In the genomic region with DNA sequence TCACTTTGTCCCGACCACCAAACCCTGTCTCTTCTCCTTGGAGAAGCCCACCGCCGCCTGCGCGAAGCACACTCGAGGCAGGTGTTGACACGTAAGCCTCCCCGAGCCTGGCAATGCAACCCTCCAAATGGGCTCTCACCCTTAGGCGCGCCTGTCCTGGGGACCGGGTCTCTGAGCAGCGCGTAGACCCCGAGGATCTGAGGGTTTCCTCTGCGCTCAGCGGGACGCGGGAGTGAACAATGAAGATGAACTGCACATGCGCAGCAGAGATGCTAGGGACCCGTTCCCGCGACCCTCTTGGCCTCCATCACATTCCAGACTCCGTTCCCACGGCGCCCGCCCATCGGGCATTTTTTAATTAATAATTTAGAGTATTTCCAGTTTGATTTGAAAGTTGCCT, we compare ENCODE assay signal across 8 mouse cellular contexts. TPM values are rescaled to one million over a fixed set of nuclear protein-coding genes. Genes with fewer than 3 reads are reported as not detected.
DNase-seq lines count a peak whose midpoint lies in the region; ATAC-seq and TF ChIP-seq lines count a peak whose summit lies in the region.
"Had no signal": no experiment of that assay in that cellular context is flagged by ENCODE, and none has a peak within 500 bp of the region (broad histone marks: within the 10 kb centered on the region; RNA-seq: fewer than 3 reads in every experiment).

A gene (minus strand): TSS at position 234 of the 400 bp plus-strand sequence.

- H3K9me3 ChIP-seq in E14TG2a.4 (ENCODE audit: low read length) (no peaks in the 10 kb centered on the region), ES-Bruce4 (replicated peaks; ENCODE audit: control insufficient read depth, insufficient read depth, low read length, poor library complexity, severe bottlenecking) (no peaks in the 10 kb centered on the region)
- no peaks in the 10 kb centered on the region for H3K9me3 ChIP-seq in forebrain, embryonic 16.5 days (ENCODE audit: control insufficient read depth, low read length)
- H3K9me3 ChIP-seq in liver, postnatal 0 days (ENCODE audit: low read length): no peaks in the 10 kb centered on the region

- 0% methylated on average over 27 of the region's 27 CpGs for WGBS in forebrain, embryonic 16.5 days
- WGBS in liver, postnatal 0 days (ENCODE audit: insufficient replicate concordance): 6% methylated on average over 27 of the region's 27 CpGs

- no peak for DNase-seq in liver, postnatal 0 days
- no peak for DNase-seq in urinary bladder, postnatal 36 days (ENCODE audit: low spot score in 2 of 2)
- no peak for DNase-seq in testis, postnatal 10 days (ENCODE audit: low spot score)
- DNase-seq in c-Kit-positive CD71-positive TER-119-positive erythroid progenitor cells, embryonic 14.5 days (ENCODE audit: low spot score): no peak
- DNase-seq: kidney, adult 2 months had no signal

- H3K4me1 ChIP-seq in E14TG2a.4 (replicated peaks; ENCODE audit: low read depth, low read length) (peaks cover 38% of the 10 kb centered on the region), ES-Bruce4 (ENCODE audit: control insufficient read depth, insufficient read depth, low read length) (no peaks in the 10 kb centered on the region)
- H3K4me1 ChIP-seq in forebrain, embryonic 16.5 days (replicated peaks; ENCODE audit: control insufficient read depth, insufficient read depth, low read length): peaks cover 18% of the 10 kb centered on the region
- H3K4me1 ChIP-seq in liver, postnatal 0 days (ENCODE audit: insufficient read depth): peaks cover 8% of the 10 kb centered on the region

- no peak within 1 kb of the TSS for H3K27ac ChIP-seq in ES-Bruce4 (ENCODE audit: insufficient read depth, low read length)
- peak within 1 kb of the TSS; percentile 72 for H3K27ac ChIP-seq in forebrain, embryonic 16.5 days (ENCODE audit: low read length)
- H3K27ac ChIP-seq in liver, postnatal 0 days (ENCODE audit: low read depth): no peak within 1 kb of the TSS

- TF ChIP-seq CTCF in E14TG2a.4 (conservative IDR thresholded peaks at IDR 0.05; ENCODE audit: low read length): no peak
- no peak for TF ChIP-seq CTCF in ES-Bruce4 (IDR thresholded peaks at IDR 0.05; ENCODE audit: low read depth, low read length)
- no peak for TF ChIP-seq CTCF in liver, postnatal 0 days (IDR thresholded peaks at IDR 0.05; ENCODE audit: low read depth)

- no peak within 1 kb of the TSS for H3K9ac ChIP-seq in ES-Bruce4 (ENCODE audit: low read depth, poor library complexity, severe bottlenecking)
- peak within 1 kb of the TSS; percentile 84 for H3K9ac ChIP-seq in forebrain, embryonic 16.5 days (replicated peaks; ENCODE audit: low read depth, low read length)
- H3K9ac ChIP-seq in liver, postnatal 0 days (replicated peaks): no peak within 1 kb of the TSS

- H3K27me3 ChIP-seq in E14TG2a.4 (ENCODE audit: insufficient read depth, low read length) (peaks cover 39% of the 10 kb centered on the region), ES-Bruce4 (ENCODE audit: control insufficient read depth, insufficient read depth, low read length, poor library complexity, severe bottlenecking) (no peaks in the 10 kb centered on the region)
- H3K27me3 ChIP-seq in forebrain, embryonic 16.5 days (replicated peaks; ENCODE audit: control insufficient read depth, insufficient read depth, low read length): no peaks in the 10 kb centered on the region
- peaks cover 10% of the 10 kb centered on the region; the same call in 1 of the 2 replicates for H3K27me3 ChIP-seq in liver, postnatal 0 days (ENCODE audit: insufficient read depth, low read length)

- H3K36me3 ChIP-seq in E14TG2a.4 (ENCODE audit: insufficient read depth, low read length) (no peaks in the 10 kb centered on the region), ES-Bruce4 (ENCODE audit: control insufficient read depth, insufficient read depth, low read length, poor library complexity, severe bottlenecking) (no peaks in the 10 kb centered on the region)
- H3K36me3 ChIP-seq in forebrain, embryonic 16.5 days (ENCODE audit: control insufficient read depth, insufficient read depth): no peaks in the 10 kb centered on the region
- no peaks in the 10 kb centered on the region for H3K36me3 ChIP-seq in liver, postnatal 0 days (replicated peaks; ENCODE audit: insufficient read depth, low read length)

- no peak for TF ChIP-seq POLR2A in ES-Bruce4 (IDR thresholded peaks at IDR 0.05; ENCODE audit: insufficient read depth, low read length)

- ATAC-seq in forebrain, embryonic 16.5 days: peak; percentile 62
- no peak for ATAC-seq in liver, postnatal 0 days

- TF ChIP-seq EP300 in ES-Bruce4 (IDR thresholded peaks at IDR 0.05; ENCODE audit: insufficient read depth, low read depth, low read length): no peak
- no peak for TF ChIP-seq EP300 in liver, postnatal 0 days (IDR thresholded peaks at IDR 0.05; ENCODE audit: low read depth)

- peak within 1 kb of the TSS; percentile 82 for H3K4me2 ChIP-seq in forebrain, embryonic 16.5 days (ENCODE audit: low read length)
- H3K4me2 ChIP-seq in liver, postnatal 0 days (ENCODE audit: low read depth, low read length): peak within 1 kb of the TSS; percentile 57

- H3K4me3 ChIP-seq in E14TG2a.4 (replicated peaks; ENCODE audit: low read length): peak within 1 kb of the TSS; percentile 66
- peak within 1 kb of the TSS; percentile 28; the same call in 1 of the 2 replicates for H3K4me3 ChIP-seq in ES-Bruce4 (ENCODE audit: low read depth, low read length)
- peak within 1 kb of the TSS; percentile 57 for H3K4me3 ChIP-seq in forebrain, embryonic 16.5 days (replicated peaks; ENCODE audit: low read length)
- peak within 1 kb of the TSS; percentile 14; the same call in 1 of the 2 replicates for H3K4me3 ChIP-seq in liver, postnatal 0 days (ENCODE audit: low read depth, low read length)

RNA-seq across cellular contexts. Expression of the gene that starts here (rescaled TPM):
- polyA plus RNA-seq in ES-Bruce4 (2011; ENCODE audit: insufficient read depth, insufficient read length, low read depth, missing spikeins): not detected in 2 replicates
- 6.3 and 6.6 TPM in 2 replicates for polyA plus RNA-seq in forebrain, embryonic 16.5 days (2015; fragmentation: Nextera tagmentation; extraction: Ambion mirVana)
- not detected in 2 replicates for polyA plus RNA-seq in liver, postnatal 0 days (2015; fragmentation: Nextera tagmentation; extraction: Ambion mirVana)
- polyA plus RNA-seq: kidney, adult 2 months had no signal

Comparison
In these comparisons a context has a peak if more than half of its experiments do, and no peak if none do; other contexts are left out.
1. H3K4me3 ChIP-seq: peak in every context shown above with its lines; median percentile 66 in E14TG2a.4; 57 in forebrain, embryonic 16.5 days; 28 in ES-Bruce4; 14 in liver, postnatal 0 days.